Mouse (Mus musculus) heart, embryonic 13.5 days (tissue): Measurements from ENCODE around the gene Whamm. TPM values are rescaled to one million over a fixed set of nuclear protein-coding genes. Genes with fewer than 3 reads are reported as not detected.

Experiments used
- ATAC-seq: fragments of 200-750 bp; cut with Nextera tagmentation; 2 replicates; pipeline ENCODE4 v1.8.0; 2017; ENCODE audit warnings: moderate TSS enrichment; ENCODE audit not compliant: insufficient number of reproducible peaks, low FRiP score, low TSS enrichment; ENCODE audit errors: extremely low read depth
- H3K27ac ChIP-seq: fragments of 300-500 bp; sonication (generic); replicated peaks from 2 replicates; pipeline ENCODE4 v1.5.1; 2015; ENCODE audit warnings: moderate library complexity, mild to moderate bottlenecking, inconsistent platforms
- H3K27me3 ChIP-seq: fragments of 300-500 bp; sonication (generic); replicated peaks from 2 replicates; pipeline ENCODE4 v1.6.1; 2015; ENCODE audit warnings: mild to moderate bottlenecking, inconsistent platforms
- H3K36me3 ChIP-seq: fragments of 300-500 bp; sonication (generic); 2 replicates; pipeline ENCODE4 v1.6.1; 2015; ENCODE audit warnings: mild to moderate bottlenecking, inconsistent platforms
- H3K4me1 ChIP-seq: fragments of 300-500 bp; sonication (generic); 2 replicates; pipeline ENCODE4 v1.6.1; 2015; ENCODE audit warnings: inconsistent platforms
- H3K4me2 ChIP-seq: fragments of 300-500 bp; sonication (generic); 2 replicates; pipeline ENCODE4 v1.6.1; 2015; ENCODE audit warnings: inconsistent platforms, mild to moderate bottlenecking, moderate library complexity
- H3K4me3 ChIP-seq: fragments of 300-500 bp; sonication (generic); 2 replicates; pipeline ENCODE4 v1.5.1; 2015; ENCODE audit warnings: moderate library complexity, mild to moderate bottlenecking, inconsistent platforms
- H3K9ac ChIP-seq: fragments of 300-500 bp; sonication (generic); 2 replicates; pipeline ENCODE4 v1.6.1; 2015; ENCODE audit warnings: inconsistent platforms, mild to moderate bottlenecking, moderate library complexity
- H3K9me3 ChIP-seq: fragments of 300-500 bp; sonication (generic); 2 replicates; pipeline ENCODE4 v1.6.1; 2016; ENCODE audit warnings: inconsistent platforms
- WGBS: fragments of 180-500 bp; shearing (Covaris S2); methylation state at CpG from one replicate; pipeline ENCODE4 v1.1.7; 2015; ENCODE audit warnings: mixed read lengths; 5-methylcytosine and 5-hydroxymethylcytosine counted together
- microRNA counts: library from miRNA; unstranded; fragments of <30 nt; microRNA quantifications from one replicate; lab custom pipeline; 2016
- polyA plus RNA-seq: library from polyadenylated mRNA; unstranded; fragments of >200 nt; fragmentation: Nextera tagmentation; extraction: Ambion mirVana; gene quantifications from 2 replicates; pipeline ENCODE4 v1.2.1, GENCODE M21; 2015

Gene Whamm
- polyA plus RNA-seq, 1 experiment from 2014 or later, result 4.5 TPM

DNA sequence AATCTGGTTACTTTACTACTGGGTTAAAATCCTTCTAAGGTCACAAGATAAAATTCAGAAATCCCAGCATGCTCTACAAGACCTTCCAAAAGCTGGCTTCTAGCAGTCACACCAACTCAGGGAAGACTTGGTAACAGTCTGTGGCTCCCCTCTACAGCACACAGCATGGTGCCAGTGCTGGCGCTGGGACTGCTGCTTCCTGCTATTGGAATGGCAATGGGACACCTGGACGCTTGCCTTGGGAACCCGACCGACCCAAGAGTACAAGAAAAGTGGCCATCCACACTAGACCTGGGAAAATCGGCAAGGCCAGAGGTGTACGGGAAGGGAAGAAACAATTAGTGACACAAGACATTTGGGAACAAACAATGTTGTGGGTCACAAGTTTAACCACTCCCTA is 61.5 kb downstream of the Whamm start:
- no peak overlapping the region for H3K27ac ChIP-seq
- H3K9me3 ChIP-seq, result no peaks in the 10 kb centered on the region
- no peak for ATAC-seq
- peaks cover 29% of the 10 kb centered on the region for H3K36me3 ChIP-seq
- H3K4me2 ChIP-seq, result no peak overlapping the region
- H3K4me3 ChIP-seq, result no peak overlapping the region
- WGBS, result 75% methylated on average over 6 of the region's 6 CpGs
- H3K9ac ChIP-seq, result no peak overlapping the region
- no peaks in the 10 kb centered on the region for H3K4me1 ChIP-seq
- no peaks in the 10 kb centered on the region for H3K27me3 ChIP-seq

DNA sequence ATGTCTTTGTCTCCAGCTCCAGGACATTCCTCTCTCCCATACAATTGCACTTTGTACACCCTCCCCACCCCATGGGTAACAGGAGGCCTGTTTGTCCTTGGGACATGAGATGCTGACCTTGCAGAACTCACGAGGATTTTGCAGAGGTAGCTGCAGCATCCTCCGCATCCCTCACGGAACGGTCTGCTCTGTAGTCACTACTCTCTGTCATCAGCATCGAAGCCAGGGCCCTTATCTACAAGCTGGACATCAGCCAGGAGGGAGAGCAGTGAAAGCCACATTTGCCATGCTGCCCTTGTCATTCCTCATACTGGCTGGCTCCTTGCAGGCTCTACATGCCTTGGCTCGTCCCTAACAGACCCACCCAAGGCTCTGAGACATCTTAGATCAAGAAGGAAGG is 70.0 kb downstream of the Whamm start:
- peaks cover 1% of the 10 kb centered on the region; the same call in 1 of the 2 replicates for H3K36me3 ChIP-seq
- 0 out of 2 replicates have a peak overlapping the region, but pooled peaks have one; percentile 13 for H3K9ac ChIP-seq
- 23% methylated on average over 6 of the region's 6 CpGs for WGBS
- H3K27me3 ChIP-seq, result no peaks in the 10 kb centered on the region
- H3K27ac ChIP-seq, result peak overlapping the region; percentile 72
- H3K4me2 ChIP-seq, result no peak overlapping the region
- H3K4me3 ChIP-seq, result no peak overlapping the region
- 0 out of 2 replicates have a peak, but pooled peaks have one; percentile 4 for ATAC-seq
- no peaks in the 10 kb centered on the region for H3K9me3 ChIP-seq
- H3K4me1 ChIP-seq, result peaks cover 41% of the 10 kb centered on the region

DNA sequence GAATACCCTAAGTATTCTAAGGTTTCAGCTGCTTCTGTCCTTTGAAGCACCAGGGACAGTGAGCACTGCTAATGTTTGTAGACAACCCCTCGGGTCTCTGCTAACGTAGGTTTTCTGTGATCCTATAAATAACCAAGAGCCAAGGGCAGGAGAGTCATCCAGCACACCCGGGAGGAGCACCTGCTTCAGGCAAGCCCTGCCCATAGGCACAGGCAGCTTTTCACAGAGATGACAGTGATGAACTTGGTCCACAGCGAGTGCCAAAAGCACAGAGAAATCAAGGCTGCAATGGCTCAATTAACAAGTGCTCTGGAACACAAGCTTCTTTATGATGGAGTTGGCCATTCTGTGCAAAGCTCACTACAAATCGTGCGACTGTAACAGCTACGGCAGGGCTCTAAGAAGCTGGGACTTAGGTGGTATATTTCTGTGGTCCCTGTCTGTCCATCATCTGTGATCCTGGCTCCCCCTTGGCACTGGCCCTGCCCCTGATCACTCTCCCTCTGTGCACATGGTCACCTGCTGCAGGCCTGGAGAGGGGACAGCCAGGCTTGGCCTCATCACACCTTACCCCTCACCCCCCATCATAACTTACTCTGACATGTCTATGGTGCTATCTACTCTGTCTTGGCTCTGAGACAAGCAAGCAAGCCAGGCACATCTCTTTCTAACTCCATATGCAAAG is 73.6 kb downstream of the Whamm start:
- 45% methylated on average over 7 of the region's 7 CpGs for WGBS
- Histone ChIP-seq H3K4me2 (0 out of 2 replicates have a peak overlapping the region, but pooled peaks have one; percentile 10), H3K27ac (peak overlapping the region; percentile 83), H3K9me3 (no peaks in the 10 kb centered on the region), H3K4me3 (no peak overlapping the region), H3K27me3 (no peaks in the 10 kb centered on the region), H3K9ac (peak overlapping the region; percentile 51), H3K36me3 (no peaks in the 10 kb centered on the region), H3K4me1 (peaks cover 47% of the 10 kb centered on the region)
- no peak for ATAC-seq

MicroRNAs encoded within 50 kb of the gene (microRNA counts, 519-probe panel; counts per million panel counts)
- microRNA mmu-miR-1839-3p (lab: Ali Mortazavi, UCI) (209 counts per million, percentile 61 among the panel's probes with 10 or more counts), microRNA mmu-miR-1839-5p (lab: Ali Mortazavi, UCI) (4,270 counts per million, percentile 78 among the panel's probes with 10 or more counts)

Other genes starting within 250 kb of the Whamm start
- gene Rps17, start 226.0 kb upstream of the Whamm start, polyA plus RNA-seq, result 944 and 1,024 TPM in 2 replicates
- gene Cpeb1, start 115.8 kb upstream of the Whamm start, polyA plus RNA-seq, result 2.4 and 4.1 TPM in 2 replicates
- 3.7 and 4.1 TPM in 2 replicates for gene Ap3b2, start 77.3 kb upstream of the Whamm start, polyA plus RNA-seq
- gene BC048679, start 73.0 kb upstream of the Whamm start, polyA plus RNA-seq, result not detected in 2 replicates
- 52.6 and 58.0 TPM in 2 replicates for gene Fsd2, start 4.3 kb upstream of the Whamm start, polyA plus RNA-seq
- gene Homer2, start 136.3 kb downstream of the Whamm start, polyA plus RNA-seq, result 73.4 and 82.1 TPM in 2 replicates
- gene Ramac, start 191.7 kb downstream of the Whamm start, polyA plus RNA-seq, result 75.0 and 80.7 TPM in 2 replicates
- gene 3110040N11Rik, start 218.2 kb downstream of the Whamm start, polyA plus RNA-seq, result 36.4 and 43.7 TPM in 2 replicates